Mouse (Mus musculus) megakaryocyte-erythroid progenitor cell, adult 5-6 weeks (primary cell): ENCODE results near the gene Polr2m. TPM values are rescaled to one million over a fixed set of nuclear protein-coding genes. Genes with fewer than 3 reads are reported as not detected.
"Not testable (repeated sequence)": the region's sequence is repeated elsewhere in the genome, so short reads cannot be mapped to it uniquely, and the experiment has no call there.

Source experiments
- ATAC-seq: replicated peaks from 2 replicates; pipeline ENCODE4 v1.8.0; 2016; ENCODE audit warnings: mild to moderate bottlenecking, inconsistent platforms; ENCODE audit not compliant: severe bottlenecking, poor library complexity, low FRiP score, low TSS enrichment
- total RNA-seq, 2 experiments: library from RNA; stranded (forward) in 1 of 2; stranded (reverse) in 1 of 2; fragments of 200-1000, 215-1000 nt in 1 of 2; fragments of >200 nt in 1 of 2; fragmentation: Nextera tagmentation in 1 of 2; gene quantifications; 2 replicates each; pipeline ENCODE4 v1.2.3; 2014 to 2017

Gene Polr2m
- total RNA-seq (2014; fragmentation: Nextera tagmentation) (104 and 114 TPM in 2 replicates), total RNA-seq (2017) (142 and 160 TPM in 2 replicates)

DNA sequence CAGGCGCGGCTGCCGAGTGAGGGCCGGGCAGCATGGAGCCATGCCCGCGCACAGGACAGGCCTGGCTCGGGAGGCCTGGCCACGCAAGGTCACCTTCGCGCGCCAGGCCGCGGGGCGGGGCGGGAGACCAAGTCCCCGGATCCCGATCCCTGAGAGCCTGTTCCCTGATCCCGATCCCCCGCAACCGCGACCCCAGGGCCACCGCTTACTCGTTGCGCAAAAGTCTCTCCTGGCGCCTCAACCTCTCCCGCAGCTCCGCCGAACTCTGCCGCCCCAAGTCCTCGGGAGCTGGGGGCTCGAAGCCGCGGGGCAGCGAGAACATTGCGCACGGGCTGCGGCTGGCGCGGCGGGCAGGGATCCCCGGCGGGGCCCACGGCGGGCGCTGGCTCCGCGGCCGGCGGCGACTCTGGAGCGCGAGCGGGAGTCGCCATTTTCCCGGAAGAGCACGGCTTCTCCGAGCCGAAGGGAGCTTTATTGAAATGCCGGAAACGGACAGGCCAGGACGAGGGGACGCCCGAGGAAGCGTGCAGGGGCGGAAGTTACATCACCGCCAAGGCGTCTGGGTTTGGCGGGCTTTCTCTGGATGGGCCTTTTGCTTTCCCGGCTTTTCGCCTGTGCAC lies at the start of gene Polr2m:
Polr2m (minus strand) TSS at position 461 of the 620 bp plus-strand sequence.
- ATAC-seq = peak; percentile 93

GRCm38 (mm10) chr9:71535036-71535435 lies 49.3 kb upstream of the Polr2m start:
- no peak for ATAC-seq

DNA sequence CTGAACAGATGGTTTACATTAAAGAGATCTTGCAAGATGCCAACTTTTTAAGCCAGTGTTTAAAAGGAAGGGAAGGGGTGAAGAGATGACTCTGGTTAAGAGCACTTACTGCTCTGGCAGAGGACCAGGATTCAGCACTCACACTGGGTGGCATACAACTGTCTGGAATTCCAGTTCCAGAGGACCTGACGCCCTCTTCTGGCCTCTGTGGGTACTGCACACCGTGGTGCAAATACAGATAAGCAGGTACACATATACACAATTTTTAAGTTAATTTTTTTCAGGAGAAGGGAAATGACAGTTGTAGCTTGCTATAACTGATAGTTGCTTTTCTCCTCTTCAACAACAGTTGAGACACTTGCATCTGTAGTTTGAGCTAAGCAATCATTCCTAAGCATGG lies 44.2 kb upstream of the Polr2m start:
- no peak for ATAC-seq

- ATAC-seq = no peak
Measured at GRCm38 (mm10) chr9:71527438-71527837, 41.7 kb upstream of the Polr2m start.

GRCm38 (mm10) chr9:71523901-71524300 lies 38.2 kb upstream of the Polr2m start:
- no peak for ATAC-seq

GRCm38 (mm10) chr9:71519836-71520235 lies 34.1 kb upstream of the Polr2m start:
- no peak for ATAC-seq

DNA sequence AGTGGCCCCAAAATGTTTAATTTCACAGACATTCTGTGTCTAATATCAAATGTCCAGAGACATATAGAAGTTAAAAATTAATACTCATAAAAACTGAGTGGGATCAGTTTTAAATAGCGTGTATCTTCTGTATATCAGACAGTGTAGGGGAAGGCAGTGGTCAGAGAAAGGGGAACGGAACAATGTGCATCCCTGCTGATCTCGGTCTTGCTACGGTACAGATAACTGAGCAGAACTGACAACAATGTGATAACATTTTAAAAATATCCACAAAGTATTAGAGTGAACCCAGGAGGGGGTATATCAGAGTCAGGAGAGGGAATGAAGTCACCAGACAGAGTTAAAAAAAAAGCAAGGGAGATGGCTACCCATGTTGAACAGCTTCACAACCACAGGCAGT lies 31.8 kb upstream of the Polr2m start:
- ATAC-seq = no peak

DNA sequence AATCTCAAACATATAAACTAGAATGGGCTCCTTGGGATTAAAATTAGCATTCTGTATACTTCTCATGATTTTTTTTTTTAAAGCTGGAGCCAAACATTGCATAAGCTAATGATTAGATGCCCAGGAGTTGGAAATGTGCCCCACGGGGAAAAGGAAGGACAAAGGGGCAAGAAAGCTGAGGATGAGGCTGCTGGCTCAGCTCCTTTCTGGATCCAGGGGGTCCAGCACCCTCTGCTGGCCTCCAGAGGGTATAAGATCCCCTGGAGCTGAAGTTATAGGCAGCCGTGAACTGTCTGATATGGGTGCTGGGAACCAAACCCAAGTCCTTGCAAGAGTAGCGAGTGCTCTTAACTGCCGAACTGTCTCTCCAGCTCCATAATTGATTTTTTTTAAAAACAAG lies 30.1 kb upstream of the Polr2m start:
- no peak for ATAC-seq

- no peak for ATAC-seq
Measured at GRCm38 (mm10) chr9:71513566-71513965, 27.8 kb upstream of the Polr2m start.

GRCm38 (mm10) chr9:71512899-71513298 lies 27.2 kb upstream of the Polr2m start:
- no peak for ATAC-seq

DNA sequence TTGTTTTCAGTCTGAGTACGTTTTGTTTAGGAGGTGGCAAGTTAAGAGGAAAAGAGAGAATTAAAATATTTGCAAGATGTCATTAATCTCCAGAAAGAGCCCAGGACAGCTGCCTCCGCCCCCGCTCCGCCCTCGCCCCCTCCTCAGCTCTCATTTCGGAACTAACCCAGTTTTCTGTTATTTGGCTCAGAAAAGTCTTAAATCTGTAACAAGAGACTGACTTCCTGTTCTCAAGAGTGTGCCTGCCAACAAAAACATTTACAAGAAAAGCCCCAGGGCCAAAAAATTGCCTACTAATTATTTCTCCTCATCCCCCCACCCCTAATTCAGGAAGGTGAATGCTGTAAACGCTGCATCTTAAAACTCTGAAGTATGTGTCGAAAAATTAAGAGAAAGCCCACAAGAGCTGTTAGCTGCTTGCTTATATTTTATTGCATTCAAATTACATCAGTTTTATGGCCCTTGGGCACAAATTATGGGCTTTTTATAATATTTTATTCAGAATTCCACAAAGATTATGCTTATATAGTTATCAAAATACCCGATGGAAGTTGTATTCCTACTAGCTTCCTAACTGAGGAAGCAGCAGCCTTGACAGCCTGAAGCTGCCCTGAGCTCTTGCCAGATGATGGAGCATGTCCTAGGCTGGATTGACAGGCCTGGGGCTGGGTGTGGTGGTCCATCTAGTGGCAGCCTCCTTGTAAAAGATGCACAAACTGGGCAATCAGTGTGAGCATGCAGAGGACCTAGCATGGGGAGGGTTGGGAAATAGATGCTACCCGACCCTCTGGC lies 12.9 kb upstream of the Polr2m start:
- no peak for ATAC-seq

GRCm38 (mm10) chr9:71496637-71497036 lies 10.9 kb upstream of the Polr2m start:
- ATAC-seq = no peak

DNA sequence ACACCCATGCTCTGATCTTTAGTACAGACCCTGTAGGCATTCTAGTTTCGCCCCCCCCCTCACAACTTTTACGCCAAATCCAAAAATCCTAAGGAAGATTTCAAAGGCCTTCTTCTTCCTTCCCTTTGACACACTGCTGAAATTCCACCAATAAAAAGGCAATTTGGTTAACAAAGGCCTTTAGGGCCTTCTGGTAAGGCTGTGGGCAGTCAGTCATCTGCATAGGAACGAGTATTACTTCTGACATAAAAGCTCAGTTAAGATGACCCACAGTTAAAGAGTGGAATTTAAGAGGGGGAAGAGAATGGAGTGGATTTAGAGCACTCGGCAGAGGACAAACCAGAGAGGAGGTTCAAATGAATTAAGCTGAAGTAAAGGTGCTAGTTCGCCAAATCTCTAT lies 8.0 kb upstream of the Polr2m start:
- ATAC-seq = no peak

- ATAC-seq = no peak
Measured at GRCm38 (mm10) chr9:71492296-71493025, 6.7 kb upstream of the Polr2m start.

GRCm38 (mm10) chr9:71490076-71490475 lies 4.3 kb upstream of the Polr2m start:
- no peak for ATAC-seq

GRCm38 (mm10) chr9:71486127-71486526 lies 392 bp upstream of the Polr2m start:
- no peak for ATAC-seq

GRCm38 (mm10) chr9:71484871-71485474 lies 762 bp downstream of the Polr2m start:
- ATAC-seq = no peak

DNA sequence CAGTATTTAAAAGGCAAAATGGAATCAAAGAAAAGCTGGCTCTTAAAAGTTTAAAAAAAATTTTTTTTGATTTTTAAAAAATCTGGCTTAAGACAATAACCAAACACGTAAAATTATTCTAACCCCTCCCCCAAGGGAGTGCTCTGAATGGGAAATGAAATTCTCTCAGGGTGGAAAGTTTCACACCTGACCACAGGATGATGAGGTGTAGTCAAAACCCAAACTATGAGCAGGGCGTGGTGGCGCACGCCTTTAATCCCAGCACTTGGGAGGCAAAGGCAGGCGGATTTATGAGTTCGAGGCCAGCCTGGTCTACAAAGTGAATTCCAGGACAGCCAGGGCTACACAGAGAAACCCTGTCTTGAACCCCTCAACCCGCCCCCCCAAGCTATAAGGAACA lies 1.9 kb downstream of the Polr2m start:
- ATAC-seq = not testable (repeated sequence)

- ATAC-seq = peak; percentile 30; the same call in 1 of the 2 replicates
Measured at GRCm38 (mm10) chr9:71480305-71480704, 5.4 kb downstream of the Polr2m start.

DNA sequence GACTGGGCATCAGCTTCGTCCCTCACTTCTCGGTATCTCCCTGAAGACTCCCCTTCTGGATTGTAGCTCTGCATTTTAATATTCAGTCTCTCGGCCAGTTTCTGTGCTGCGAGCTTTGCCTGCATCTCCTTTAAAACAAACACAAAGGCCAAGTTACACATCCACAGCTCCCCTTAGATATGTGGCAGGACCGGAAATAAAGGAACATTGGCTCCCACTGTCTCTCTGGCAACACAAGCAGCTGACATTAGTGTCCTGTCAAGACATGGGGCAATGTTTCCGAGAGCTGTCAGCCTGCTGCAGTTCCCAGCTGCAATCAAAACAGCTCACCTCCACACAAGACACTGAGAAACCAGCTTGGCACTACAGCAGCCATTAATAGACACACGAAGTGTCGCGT lies 6.3 kb downstream of the Polr2m start:
- ATAC-seq = no peak
